Mouse (Mus musculus) neural tube, embryonic 11.5 days (tissue): ENCODE measurements at regions not wholly inside any gene's neighbourhood (a gene's known extent, or its start where the extent isn't known, plus 50 kb on each side); places are given as distances from the start of the nearest gene placed in this dataset.

ENCODE experiments used
- ATAC-seq: fragments of 200-750 bp; cut with Nextera tagmentation; 2 replicates; pipeline ENCODE4 v1.8.0; 2017; ENCODE audit warnings: moderate number of reproducible peaks, mild to moderate bottlenecking, moderate TSS enrichment, moderate library complexity; ENCODE audit not compliant: insufficient read depth, low FRiP score, low TSS enrichment
- DNase-seq: peaks from one replicate; pipeline ENCODE4 v3.0.0-alpha.2; 2015; ENCODE audit warnings: low spot score
- H3K27ac ChIP-seq: fragments of 300-500 bp; sonication (generic); 2 replicates; pipeline ENCODE4 v1.5.1; 2014; ENCODE audit warnings: low read depth, mild to moderate bottlenecking, low read length
- H3K27me3 ChIP-seq: fragments of 300-500 bp; sonication (generic); 2 replicates; pipeline ENCODE4 v1.6.1; 2014; ENCODE audit warnings: mild to moderate bottlenecking, low read length, mixed read lengths; ENCODE audit not compliant: control insufficient read depth, insufficient read depth
- H3K36me3 ChIP-seq: fragments of 300-500 bp; sonication (generic); 2 replicates; pipeline ENCODE4 v1.6.1; 2014; ENCODE audit warnings: mild to moderate bottlenecking, low read length, moderate library complexity, mixed read lengths; ENCODE audit not compliant: control insufficient read depth, insufficient read depth
- H3K4me1 ChIP-seq: fragments of 300-500 bp; sonication (generic); 2 replicates; pipeline ENCODE4 v1.6.1; 2014; ENCODE audit warnings: low read length, mixed read lengths; ENCODE audit not compliant: control insufficient read depth, insufficient read depth
- H3K4me2 ChIP-seq: fragments of 300-500 bp; sonication (generic); 2 replicates; pipeline ENCODE4 v1.6.1; 2014; ENCODE audit warnings: low read depth, mild to moderate bottlenecking, moderate library complexity
- H3K4me3 ChIP-seq: fragments of 300-500 bp; sonication (generic); 2 replicates; pipeline ENCODE4 v1.5.1; 2014; ENCODE audit warnings: low read depth, low read length
- H3K9ac ChIP-seq: fragments of 300-500 bp; sonication (generic); 2 replicates; pipeline ENCODE4 v1.6.1; 2014; ENCODE audit warnings: mild to moderate bottlenecking, low read length
- H3K9me3 ChIP-seq: fragments of 300-500 bp; sonication (generic); 2 replicates; pipeline ENCODE4 v1.6.1; 2016; ENCODE audit warnings: low read length; ENCODE audit not compliant: control insufficient read depth
- WGBS: fragments of 180-500 bp; shearing (Covaris S2); extraction: QIAGEN DNeasy Blood & Tissue Kit; methylation state at CpG from one replicate; pipeline ENCODE4 v1.1.7; 2014; 5-methylcytosine and 5-hydroxymethylcytosine counted together

DNA sequence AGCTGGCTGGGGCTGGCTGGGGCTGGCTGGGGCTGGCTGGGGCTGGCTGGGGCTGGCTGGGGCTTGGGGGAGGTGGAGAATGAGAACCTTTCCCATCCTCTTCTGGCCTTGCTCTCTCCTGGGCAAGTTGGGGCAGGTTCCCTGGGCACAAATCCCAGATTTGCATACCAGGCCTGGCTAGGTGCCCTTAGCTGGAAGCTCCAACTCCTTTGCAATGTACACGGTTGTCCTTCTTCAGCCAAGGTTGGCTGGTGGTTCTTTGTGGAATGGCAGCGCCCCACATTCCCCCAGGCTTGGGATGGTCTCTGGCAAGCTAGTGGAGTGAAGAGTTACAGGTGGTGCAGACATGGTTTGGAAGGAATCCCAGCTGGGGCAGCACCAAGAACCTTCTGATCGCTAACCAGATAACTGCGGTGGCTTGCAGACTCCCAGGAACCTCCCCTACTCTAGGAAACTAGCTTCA is 217.5 kb downstream of the Pten start:
- Histone ChIP-seq H3K36me3 (no peaks in the 10 kb centered on the region), H3K27ac (no peak overlapping the region), H3K9ac (no peak overlapping the region), H3K4me1 (no peaks in the 10 kb centered on the region), H3K27me3 (no peaks in the 10 kb centered on the region), H3K4me2 (no peak overlapping the region), H3K4me3 (no peak overlapping the region), H3K9me3 (no peaks in the 10 kb centered on the region)
- WGBS, result 92% methylated on average over 4 of the region's 4 CpGs
- DNase-seq, result no peak
- ATAC-seq, result no peak

DNA sequence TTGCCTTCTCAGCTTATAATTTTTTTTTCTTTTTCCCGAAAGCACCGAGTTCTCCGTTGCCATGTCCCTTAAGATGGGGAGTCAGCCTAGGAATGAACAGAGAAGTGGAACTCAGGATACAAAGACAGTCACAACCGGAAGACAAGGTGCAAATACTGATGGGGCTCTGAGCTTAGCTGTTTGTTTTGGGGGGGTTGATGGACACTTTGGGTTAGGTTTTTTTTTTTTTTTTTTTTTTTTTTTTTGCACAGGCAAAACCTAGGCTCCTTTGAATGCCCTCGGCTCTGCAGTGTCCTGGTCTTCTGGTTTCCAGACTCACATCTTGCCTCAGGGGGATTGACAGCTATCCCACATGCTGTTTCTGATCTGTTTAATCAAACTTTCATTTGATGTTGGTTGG is 218.0 kb downstream of the Pten start:
- Histone ChIP-seq H3K36me3 (no peaks in the 10 kb centered on the region), H3K4me1 (no peaks in the 10 kb centered on the region), H3K27me3 (no peaks in the 10 kb centered on the region), H3K27ac (no peak overlapping the region), H3K4me3 (no peak overlapping the region), H3K9ac (no peak overlapping the region), H3K4me2 (no peak overlapping the region), H3K9me3 (no peaks in the 10 kb centered on the region)
- WGBS, result 85% methylated on average over 5 of the region's 5 CpGs
- DNase-seq (no peak), ATAC-seq (no peak)

DNA sequence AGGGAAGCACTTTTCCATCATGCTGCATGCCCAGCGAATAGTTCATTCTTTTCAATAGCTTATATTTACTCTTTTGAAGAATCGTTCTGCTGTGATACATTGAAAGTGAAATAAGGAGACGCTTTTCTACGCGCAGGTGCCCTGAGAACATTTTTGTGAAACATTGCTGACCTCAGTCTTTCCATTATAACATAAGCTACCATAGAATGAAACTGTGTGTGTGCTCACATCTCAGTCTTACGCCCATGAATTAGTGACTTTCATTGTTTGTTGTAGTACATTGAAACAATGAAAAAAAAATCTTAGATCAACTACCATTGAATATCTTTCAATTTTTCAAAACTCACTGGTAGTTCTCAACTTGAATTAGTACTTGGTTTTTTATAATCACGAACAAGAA is 219.2 kb downstream of the Pten start:
- H3K27ac ChIP-seq, result no peak overlapping the region
- H3K9me3 ChIP-seq, result no peaks in the 10 kb centered on the region
- DNase-seq (no peak), ATAC-seq (no peak)
- no peaks in the 10 kb centered on the region for H3K27me3 ChIP-seq
- H3K4me2 ChIP-seq, result no peak overlapping the region
- no peak overlapping the region for H3K9ac ChIP-seq
- H3K4me3 ChIP-seq, result no peak overlapping the region
- H3K36me3 ChIP-seq, result no peaks in the 10 kb centered on the region
- 95% methylated on average over 7 of the region's 7 CpGs for WGBS
- H3K4me1 ChIP-seq, result no peaks in the 10 kb centered on the region

DNA sequence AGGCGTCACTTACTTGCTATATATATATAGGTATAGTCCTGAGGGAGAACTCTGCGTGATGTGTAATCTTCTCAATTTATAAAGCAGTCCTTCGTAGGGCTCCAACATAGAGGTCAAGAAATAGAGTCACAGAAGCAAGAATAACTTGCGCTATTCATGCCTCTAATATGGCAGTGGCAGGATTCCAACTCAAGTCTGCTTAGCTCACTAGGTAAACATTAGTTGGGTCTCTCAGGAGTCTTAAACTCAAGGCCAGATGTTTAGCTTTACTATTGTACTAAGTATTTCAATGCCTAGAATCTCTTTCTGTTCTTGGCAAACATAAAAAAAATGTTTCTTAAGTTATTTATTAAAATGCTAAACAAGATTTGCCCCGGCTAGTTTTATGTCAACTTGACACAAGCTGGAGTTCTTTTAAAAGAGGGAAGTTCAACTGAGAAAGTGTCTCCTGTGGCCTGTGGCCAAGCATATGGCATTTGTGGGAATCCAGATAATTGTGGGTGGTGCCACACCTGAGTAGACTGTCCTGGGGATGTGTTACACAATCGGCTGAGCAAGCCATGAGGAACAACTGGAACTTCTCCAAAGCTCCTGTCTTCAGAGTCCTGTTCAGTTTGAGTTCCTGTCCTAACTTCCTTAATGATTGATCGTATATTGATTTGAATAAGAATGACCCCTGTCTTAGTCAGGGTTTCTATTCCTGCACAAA is 220.9 kb downstream of the Pten start:
- Histone ChIP-seq H3K27ac (no peak overlapping the region), H3K36me3 (no peaks in the 10 kb centered on the region), H3K4me3 (no peak overlapping the region), H3K4me2 (no peak overlapping the region), H3K27me3 (no peaks in the 10 kb centered on the region), H3K4me1 (no peaks in the 10 kb centered on the region), H3K9me3 (no peaks in the 10 kb centered on the region), H3K9ac (no peak overlapping the region)
- ATAC-seq (no peak), DNase-seq (no peak)
- 93% methylated on average over 7 of the region's 7 CpGs for WGBS

DNA sequence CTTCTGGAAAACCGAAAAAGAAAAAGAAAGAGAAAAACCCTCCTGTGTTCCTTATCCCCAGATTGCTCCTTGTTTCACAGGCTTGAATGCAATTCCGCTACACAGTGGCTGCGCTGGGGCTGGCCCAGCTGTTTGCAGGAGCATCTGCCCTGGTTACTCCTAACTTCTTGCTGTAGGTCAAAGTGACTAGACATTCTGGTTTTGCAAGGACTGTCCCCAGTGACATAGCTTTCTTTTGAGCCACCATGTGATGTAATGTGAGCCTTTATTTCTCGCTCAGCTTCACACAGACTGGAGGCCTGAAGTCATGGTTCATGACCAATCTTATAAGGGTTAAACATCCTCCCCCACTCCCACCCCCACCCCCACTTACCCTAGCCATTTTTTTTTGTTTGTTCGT is 222.8 kb downstream of the Pten start:
- Histone ChIP-seq H3K9ac (no peak overlapping the region), H3K27ac (no peak overlapping the region), H3K4me2 (no peak overlapping the region), H3K27me3 (no peaks in the 10 kb centered on the region), H3K9me3 (no peaks in the 10 kb centered on the region), H3K36me3 (no peaks in the 10 kb centered on the region), H3K4me3 (no peak overlapping the region), H3K4me1 (no peaks in the 10 kb centered on the region)
- WGBS, result 70% methylated on average over 5 of the region's 5 CpGs
- no peak for ATAC-seq
- no peak for DNase-seq

DNA sequence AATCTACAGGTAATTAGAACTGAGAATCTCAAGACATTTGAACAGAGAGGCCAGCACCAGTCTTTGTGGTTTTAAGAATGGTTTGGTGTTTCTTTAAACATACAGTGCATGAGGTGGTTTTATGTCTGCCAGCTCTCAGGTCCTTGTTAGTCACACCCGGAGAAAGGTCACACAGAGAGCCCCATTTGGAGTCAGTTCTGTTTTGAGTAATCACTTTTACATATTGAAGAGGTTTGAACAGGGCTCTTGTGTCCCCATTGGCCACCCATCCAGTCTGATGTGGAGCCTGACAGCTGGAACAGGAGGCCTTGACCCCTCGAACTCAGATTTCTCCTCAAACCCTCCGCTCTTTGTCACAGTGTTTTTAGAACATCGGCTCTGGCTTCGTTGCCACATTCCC is 231.4 kb downstream of the Pten start:
- 66% methylated on average over 5 of the region's 5 CpGs for WGBS
- H3K9me3 ChIP-seq, result no peaks in the 10 kb centered on the region
- H3K27me3 ChIP-seq, result no peaks in the 10 kb centered on the region
- H3K9ac ChIP-seq, result no peak overlapping the region
- H3K36me3 ChIP-seq, result no peaks in the 10 kb centered on the region
- H3K4me2 ChIP-seq, result no peak overlapping the region
- DNase-seq (no peak), ATAC-seq (no peak)
- no peak overlapping the region for H3K27ac ChIP-seq
- H3K4me3 ChIP-seq, result no peak overlapping the region
- no peaks in the 10 kb centered on the region for H3K4me1 ChIP-seq

DNA sequence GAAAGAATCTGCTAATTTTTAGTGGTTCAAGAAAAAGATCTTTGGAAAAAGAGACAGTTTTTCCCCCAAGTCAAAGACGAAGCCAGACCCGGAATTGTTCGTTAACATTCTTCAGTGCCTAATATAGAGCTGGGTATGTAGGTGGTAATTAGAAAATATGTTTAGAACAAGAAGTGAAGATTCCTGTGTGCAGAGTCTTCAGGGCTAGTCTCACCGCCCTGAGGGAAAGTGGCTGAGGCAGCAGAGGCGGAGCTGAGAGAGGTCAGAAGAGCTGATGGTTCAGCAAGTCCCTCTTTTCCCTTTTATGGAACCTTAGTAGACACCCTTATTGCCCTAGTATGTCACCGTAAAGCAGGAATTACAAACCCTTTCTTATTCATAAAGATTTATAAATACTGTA is 232.0 kb downstream of the Pten start:
- ATAC-seq (no peak), DNase-seq (no peak)
- Histone ChIP-seq H3K4me1 (no peaks in the 10 kb centered on the region), H3K4me2 (no peak overlapping the region), H3K4me3 (no peak overlapping the region), H3K9me3 (no peaks in the 10 kb centered on the region), H3K27me3 (no peaks in the 10 kb centered on the region), H3K36me3 (no peaks in the 10 kb centered on the region), H3K27ac (no peak overlapping the region), H3K9ac (no peak overlapping the region)
- 79% methylated on average over 6 of the region's 6 CpGs for WGBS

DNA sequence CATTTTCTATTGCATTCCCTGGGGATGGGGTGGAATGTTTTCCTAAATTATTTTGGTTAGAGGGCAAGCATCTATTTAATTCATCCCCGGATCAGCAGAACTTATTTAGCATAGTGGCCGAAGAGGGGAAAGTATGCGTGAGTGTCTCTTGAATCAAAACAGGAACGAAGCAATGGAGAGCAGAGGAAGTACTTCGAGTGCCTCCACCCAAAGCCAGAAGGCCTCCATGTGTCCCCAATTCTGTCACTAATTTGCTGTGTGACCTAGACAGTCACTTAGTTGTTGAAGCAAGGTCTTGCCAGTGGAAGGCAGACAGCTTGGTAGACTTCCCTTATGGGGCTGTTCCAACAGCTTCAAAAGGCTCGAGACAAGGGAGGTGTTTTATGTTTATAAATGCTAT is 233.3 kb downstream of the Pten start:
- no peaks in the 10 kb centered on the region for H3K4me1 ChIP-seq
- WGBS, result 87% methylated on average over 6 of the region's 6 CpGs
- no peaks in the 10 kb centered on the region for H3K36me3 ChIP-seq
- no peak overlapping the region for H3K4me3 ChIP-seq
- no peak overlapping the region for H3K4me2 ChIP-seq
- DNase-seq, result no peak
- no peak for ATAC-seq
- H3K27ac ChIP-seq, result no peak overlapping the region
- H3K9me3 ChIP-seq, result no peaks in the 10 kb centered on the region
- H3K27me3 ChIP-seq, result no peaks in the 10 kb centered on the region
- H3K9ac ChIP-seq, result no peak overlapping the region

DNA sequence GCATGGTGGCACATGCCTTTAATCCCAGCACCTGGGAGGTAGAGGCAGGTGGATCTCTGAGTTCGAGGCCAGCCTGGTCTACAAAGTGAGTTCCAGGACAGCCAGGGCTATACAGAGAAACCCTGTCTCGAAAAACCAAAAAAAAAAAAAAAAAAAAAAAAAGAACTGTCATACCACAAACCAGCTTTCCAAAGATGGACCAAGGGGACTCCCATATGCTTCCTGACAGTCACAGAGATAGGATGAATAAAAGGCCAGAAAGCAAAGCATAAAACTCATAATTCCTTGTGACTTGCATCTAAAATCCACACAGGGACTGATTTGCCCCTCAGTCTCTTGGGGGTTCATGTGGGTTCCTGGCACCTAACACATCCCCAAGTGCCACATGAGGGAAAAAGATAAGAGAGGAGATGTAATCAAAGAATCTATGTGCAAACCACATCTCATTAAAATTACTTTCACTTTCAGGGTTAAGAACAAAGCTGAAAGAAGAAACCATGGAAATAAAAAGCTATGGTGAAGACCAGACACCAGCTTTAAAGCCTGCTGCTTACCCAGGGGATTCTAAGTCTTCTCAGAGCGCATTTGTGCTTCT is 241.4 kb downstream of the Pten start:
- Histone ChIP-seq H3K4me2 (no peak overlapping the region), H3K9me3 (no peaks in the 10 kb centered on the region), H3K9ac (no peak overlapping the region), H3K27me3 (no peaks in the 10 kb centered on the region), H3K4me3 (no peak overlapping the region), H3K27ac (no peak overlapping the region), H3K36me3 (no peaks in the 10 kb centered on the region), H3K4me1 (no peaks in the 10 kb centered on the region)
- WGBS, result 75% methylated on average over 2 of the region's 3 CpGs
- DNase-seq, result no peak
- no peak for ATAC-seq
